Mouse (Mus musculus) adrenal gland, adult 8-10 months (tissue): ENCODE measurements at regions not wholly inside any gene's neighbourhood (a gene's known extent, or its start where the extent isn't known, plus 50 kb on each side); places are given as distances from the start of the nearest gene placed in this dataset.

ENCODE experiments used
- DNase-seq: peaks from one replicate; pipeline ENCODE4 v3.0.0; 2022

DNA sequence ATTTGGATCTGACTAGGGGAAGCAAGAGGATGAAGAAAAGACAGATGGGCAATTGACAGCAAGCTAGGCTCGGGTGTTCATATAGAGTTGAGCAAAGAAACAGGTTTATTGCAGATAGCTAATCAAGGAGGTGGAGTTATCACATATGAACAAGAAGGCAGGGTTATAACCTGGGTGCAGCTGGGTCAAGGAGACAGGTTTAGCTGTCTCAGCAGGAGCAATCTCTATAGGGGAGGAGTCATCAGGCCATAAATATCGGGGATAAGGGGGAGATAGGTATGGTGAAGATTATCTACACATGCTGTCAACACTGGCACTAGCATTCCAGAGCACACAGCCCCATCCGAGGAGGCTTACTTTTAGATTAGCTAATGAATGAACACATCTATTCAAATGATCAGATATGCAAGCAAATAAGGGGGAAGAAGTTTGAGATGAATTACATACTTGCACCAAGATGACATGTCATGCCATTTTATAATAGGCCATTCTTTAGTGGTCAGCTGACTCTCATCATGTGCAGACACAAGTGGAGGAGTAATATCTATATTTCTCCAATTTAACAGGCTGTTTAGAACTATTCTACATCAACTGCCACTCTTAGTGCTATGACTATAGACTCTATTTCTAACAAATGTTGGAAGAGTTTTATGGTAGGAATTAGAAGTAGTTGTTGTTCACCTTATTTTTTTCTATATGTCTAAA is 76.9 kb downstream of the Lhx9 start:
- DNase-seq, result no peak

DNA sequence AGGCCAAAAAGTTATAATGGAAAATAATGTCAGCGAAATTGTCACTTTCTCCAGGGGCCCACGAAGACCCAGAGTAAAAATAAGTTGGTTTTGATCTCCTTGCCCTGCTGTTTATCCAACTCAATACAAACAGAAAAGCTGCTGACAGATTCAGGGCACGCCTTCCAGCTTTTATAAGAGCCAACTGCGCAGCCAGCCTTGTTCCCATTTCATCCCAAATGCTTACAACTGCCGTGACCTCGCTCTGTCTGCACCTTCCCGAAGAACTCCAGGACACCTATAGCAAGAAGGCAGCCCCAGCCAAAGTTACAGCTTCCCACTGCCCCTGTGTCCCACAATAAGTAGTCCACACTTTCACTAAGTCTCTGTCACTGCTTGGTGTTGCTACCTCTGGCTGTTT is 85.5 kb downstream of the Lhx9 start:
- no peak for DNase-seq

DNA sequence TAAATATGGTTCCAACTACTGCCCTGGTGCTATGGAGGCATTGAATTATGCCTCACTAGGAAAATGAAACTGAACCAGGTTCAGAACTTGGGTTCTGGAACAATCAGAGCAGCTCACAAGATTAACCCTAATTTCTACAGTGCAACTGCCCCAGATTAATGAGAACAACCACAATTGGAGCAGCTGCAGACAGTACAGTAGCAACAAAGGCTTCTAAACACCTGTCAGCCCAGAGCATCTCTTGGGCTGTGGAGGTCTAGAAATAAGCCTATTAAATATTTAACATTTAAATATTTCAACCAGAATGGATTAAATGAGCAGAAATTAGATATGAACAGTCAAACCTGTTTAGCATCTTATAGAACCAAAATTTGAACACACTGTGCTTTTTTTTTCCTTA is 90.6 kb downstream of the Lhx9 start:
- DNase-seq, result no peak

DNA sequence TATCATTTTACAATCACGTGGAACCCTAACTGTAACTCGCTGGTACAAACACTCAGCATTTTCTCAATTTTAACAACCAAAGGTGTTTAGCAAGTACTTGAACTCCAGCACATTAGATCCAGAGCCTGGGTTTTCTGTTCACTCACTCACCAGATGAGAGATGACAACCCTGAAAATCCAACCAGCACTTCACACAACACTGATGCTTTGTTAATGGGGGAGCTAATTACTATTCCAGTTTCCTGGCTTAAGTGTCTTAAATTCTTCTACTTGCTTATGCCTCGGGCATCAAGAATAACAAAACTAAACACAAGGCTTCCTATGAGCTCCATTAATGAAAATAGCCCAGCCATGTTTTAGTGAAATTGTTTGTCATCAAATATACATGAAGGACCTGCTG is 113.4 kb upstream of the Nek7 start:
- DNase-seq, result no peak

DNA sequence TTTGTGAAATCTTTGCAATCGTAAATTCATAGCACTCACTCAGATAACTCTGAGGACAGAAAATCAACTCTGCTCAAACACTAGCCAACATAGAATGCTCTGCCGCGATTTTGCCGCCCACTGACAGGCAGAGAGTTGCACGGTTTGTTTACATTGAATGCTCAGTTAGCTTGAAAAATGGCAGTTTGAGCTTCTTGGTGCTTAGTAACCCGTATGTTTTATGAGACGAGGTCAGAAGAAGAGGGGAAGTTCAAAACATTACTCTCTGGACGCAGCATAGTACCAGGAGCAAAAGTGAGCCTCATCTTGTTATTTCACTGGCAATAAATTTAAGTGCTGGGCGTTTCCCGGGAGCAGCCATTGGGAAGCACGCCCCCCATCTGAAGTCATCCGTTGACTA is 111.1 kb upstream of the Nek7 start:
- DNase-seq, result no peak

DNA sequence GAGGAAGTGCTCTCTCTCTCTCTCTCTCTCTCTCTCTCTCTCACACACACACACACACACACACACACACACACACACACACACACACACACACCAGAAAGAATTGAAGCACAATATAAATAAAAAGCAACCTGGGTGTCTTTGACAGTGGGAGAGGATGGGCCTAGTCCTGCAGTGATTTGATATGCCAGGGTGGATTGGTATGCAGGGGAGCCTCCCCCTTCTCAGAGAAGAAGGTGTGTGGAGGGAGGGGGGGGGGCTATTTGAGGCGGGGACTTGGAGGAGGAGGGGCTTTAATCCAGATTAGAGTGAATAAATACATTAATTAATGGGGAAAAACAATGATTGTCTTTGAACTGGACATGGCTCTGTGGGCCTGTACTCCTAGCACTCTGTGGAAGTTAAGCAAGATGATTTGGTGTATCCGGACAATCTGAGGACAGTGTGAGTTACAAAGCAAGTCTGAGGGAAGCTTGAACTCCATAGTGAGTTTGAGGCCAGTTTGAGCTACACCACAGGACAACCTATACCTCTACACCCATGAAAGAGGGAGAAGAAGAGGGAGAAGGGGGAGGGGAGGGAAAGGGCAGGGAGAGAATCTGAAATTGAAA is 109.3 kb upstream of the Nek7 start:
- no peak for DNase-seq

DNA sequence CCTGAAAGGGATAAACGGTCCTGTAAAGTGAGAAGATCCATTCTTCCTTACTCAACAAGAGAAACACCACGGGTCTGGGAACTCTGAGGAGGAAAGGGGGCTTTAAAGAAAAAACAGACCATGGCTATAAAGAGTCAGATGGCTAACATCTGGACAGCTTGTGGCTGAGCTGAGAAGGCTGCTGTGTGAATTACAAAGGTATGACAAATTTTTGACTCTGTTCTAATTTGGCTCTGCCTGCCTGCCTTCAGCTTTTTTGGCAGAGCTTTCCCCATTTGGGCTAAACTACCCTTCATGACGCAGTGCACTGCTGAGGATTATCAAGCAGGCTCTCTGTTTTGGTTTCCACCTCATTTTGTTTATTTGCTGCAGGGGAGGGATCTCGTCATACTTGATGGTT is 100.8 kb upstream of the Nek7 start:
- DNase-seq, result no peak

DNA sequence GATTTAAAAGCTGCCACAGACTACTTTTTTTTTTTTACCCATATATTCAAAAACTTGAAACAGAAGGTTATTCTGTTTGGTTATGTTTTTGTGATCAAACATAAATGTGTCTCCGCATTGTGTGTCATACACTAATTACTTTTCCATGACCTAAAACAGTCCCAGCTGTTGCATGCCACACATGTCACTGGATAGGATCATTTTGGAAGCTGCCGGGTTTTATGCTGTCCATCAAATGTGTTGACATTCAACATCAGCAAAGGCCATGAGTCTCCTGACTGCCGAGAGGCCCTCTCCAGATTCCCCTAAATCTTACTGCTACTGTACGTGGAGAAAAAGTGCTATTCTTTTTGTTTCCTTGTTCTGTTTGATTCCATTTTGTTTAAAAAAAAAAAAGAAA is 99.4 kb upstream of the Nek7 start:
- DNase-seq, result no peak

DNA sequence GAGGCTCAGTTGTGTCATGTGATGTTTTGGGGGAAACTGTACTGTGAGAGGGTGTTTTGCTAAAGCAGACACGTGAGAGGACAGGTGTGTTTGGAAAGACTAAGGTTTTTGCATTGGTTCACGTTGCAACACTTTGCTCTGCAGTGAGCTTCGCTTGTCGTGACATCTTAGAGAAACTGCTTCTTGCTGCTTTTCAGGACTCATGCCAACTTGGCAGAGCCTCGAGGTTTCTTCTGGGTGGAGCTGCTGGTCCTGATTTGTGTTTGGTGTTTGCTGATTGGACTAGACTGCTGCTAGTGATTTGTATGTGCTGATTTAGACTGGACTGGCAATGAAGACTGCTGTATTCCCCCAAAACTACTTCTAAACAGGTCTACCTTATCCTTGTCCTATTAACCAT is 97.0 kb upstream of the Nek7 start:
- DNase-seq, result no peak

DNA sequence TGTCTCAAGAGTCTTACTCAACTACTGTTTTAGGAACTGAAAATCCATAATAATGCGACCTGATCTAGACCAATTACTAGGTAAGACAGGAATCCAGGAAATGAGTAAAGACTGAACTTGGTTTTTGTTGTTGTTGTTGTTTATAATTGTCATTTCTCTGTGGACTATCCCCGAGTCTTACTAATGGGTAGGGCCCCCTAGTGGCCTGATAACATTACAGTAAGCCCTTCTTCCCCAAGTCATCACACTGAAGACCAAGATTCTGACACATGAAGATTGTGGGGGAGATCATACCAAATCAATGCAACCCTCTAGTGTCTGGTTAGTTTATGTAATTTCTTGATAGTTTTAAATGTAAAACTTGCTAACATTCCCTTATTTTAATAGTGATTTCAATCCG is 95.2 kb upstream of the Nek7 start:
- no peak for DNase-seq

DNA sequence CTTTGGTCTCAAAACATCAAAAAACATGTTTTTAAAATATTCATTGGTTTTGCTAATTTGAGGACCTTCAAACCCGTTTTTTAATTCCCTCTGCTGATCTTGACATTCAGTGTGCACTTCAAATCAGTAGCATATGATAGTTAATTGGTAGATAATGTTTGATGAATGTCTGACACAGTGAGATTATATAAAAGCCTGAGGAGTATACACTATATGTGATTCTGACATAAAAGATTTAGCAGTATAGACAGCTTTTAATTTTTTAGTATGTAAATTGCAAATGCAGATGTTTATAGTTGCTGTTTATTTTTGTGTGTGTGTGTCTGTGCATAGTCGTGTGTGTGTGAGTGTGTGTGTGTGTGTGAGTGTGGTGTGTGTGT is 89.3 kb upstream of the Nek7 start:
- DNase-seq, result no peak

DNA sequence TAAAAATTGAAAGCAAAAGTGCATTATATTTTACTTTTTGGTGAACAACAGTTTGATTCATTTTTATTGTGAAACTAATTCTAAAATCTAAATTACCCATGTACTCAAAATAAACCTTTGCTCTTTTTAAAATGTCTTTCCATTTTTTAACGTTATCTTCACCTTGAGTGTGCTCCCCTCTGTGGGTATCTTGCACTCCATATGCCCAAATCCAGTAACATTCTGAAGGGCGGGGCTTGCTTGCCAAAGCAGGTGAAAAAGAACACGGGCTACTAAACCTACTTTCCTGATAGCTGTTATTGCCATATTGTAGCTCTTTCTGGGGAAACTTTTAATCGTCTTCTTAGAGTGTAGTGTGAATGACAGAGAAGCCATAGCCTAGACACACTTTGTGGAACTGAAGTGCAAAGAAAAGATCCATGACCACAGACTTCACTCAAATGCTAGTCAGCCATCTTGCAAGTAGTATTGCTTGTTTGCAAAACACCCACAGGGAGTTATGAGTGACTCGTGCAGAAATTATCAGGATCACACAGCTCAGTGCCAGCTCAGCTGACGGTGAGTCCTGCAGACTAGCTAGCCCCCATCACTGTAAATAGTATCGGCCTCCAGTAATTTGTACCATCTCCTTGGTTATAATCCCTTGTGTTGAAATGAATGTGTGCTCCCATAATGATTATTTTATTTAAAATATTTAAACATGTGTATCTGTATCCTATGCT is 88.7 kb upstream of the Nek7 start:
- DNase-seq, result no peak

DNA sequence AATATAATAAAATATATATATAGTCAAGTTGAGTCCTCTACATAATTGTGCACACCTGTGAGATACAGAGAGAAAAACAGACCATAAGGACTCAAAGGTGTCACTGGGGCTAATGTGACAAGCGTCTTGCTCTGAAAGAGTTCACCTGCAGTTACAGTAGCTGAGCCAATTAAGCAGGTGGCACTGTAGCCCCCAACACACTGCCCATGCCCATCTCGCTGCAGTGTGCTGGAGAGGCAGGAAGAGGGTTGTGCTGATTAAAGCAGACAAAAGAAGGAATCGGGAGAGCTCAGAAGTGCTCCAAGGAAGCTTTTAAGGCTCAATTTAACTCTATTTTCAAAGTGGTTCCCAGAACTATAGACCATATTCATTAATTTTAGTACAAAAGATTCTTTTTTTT is 88.0 kb upstream of the Nek7 start:
- no peak for DNase-seq

DNA sequence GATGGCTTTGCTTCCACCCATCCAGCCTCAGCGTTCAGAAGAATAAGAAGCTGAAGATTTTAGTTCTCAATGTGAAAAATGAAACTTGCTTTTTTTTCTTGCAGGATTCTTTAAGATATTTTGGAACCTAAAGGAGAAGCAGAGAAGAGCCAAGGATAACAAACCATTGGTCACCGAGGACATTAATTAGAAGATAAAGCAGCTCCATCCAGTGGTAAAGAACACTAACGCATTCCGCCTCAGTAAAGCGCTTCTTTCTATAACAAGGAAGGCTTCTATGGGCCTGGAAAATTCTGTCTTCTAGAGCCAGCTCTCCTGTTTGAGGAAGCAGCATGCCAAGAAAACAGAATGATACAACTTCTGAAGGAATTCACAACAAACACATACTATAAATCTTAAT is 83.3 kb upstream of the Nek7 start:
- DNase-seq, result no peak

DNA sequence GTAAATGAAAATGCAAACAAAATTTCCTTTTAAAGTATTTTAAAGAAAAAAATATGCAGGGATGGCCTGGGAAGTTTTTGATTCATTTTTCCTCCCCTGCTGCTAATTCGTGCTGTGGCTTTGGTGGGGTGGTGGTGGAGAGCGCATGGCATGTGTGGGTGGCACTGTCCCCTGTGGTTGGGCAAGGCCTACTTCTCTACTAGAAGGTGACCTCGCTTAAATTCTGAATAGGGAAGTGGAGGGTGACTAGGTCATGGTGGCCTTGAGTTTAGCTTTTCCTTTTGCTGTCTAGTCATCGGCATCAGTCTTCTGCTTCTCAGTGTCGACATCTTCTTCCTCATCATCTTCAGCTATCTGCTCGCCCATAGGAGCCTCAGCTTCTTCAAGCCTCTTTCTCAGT is 69.3 kb upstream of the Nek7 start:
- no peak for DNase-seq

DNA sequence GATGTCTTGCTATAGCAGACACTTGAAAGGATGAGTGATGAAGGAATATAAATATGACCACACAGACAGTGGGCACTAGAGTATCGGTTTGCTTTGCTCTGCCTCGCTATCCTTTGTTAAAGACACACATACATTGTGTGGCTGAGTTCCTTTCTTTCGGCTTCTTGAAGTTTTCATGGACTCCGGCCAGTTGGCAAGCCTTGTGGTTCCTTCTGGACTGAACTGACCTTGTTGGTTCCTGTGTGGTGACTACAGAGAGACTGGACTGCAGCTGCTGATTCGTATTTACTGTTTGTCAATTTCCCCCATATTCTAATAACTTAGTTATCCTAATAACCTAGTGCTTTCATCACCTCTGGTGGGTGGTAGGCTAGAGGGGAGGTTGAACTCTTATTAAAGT is 66.8 kb upstream of the Nek7 start:
- DNase-seq, result peak; percentile 38

DNA sequence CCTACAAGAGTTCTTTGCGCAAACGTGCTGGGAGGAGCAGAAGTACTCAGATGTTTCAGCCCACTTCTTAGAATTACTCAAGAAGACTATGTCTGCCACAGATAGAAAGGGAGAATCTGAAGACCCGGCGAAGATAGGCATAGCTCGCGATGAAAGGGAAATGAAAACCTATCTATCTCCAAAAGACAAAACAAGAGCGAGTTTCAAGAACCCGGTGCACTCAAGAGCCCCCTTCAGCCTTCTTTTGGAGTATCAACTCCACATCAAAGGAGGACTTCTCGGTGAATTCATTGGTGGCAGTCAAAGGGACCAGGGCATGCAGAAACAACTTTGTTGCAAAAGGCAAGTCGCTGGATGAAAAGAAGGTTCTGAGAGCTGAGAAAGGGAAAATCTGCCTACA is 63.8 kb upstream of the Nek7 start:
- no peak for DNase-seq

DNA sequence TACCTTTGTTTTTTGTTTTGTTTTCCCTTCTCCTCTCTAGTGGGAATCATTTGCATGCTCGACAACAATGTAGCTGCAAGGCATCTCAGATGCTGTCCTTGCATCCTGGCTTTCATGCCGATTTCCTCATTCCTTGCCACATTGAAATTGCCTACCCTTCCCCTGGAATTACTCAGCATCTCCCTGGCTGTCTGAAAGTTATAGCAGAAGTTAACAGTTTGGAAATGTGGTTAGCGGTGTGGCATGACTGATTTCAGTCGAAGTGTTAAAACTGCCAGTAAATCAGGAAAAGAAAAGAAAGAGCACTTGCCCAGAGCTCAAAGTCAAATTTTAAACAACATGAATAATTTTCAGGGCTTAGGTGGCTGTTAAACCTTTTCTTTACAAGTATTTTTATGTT is 62.0 kb upstream of the Nek7 start:
- no peak for DNase-seq

DNA sequence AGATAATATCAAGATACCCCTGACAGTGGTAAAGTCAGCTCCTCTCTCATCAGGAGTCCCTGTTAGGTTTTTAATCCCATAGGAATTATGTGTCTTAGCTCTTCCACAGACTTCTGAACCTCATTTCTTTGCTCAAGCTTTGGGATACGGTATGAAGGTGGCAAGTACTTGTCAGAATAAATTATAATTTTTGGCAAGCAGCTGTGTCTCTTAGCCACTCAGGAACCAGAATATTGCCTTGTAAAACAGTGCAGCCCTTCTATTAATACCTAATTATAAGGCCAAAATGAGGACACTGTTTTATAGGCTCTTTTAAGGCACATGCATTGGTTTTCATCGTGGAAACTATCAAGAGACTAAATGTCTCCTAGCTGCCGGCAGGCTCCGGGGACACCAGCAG is 54.3 kb upstream of the Nek7 start:
- no peak for DNase-seq
